Mouse (Mus musculus) lung, adult 2 months (tissue): Measurements from ENCODE around the gene 4931422A03Rik.

ENCODE experiments used
- CTCF ChIP-seq: fragments of 200-500 bp; IDR thresholded peaks from 2 replicates; pipeline ENCODE4 v1.5.1; 2011; ENCODE audit warnings: mild to moderate bottlenecking, low read length, control low read depth; ENCODE audit not compliant: insufficient read depth
- POLR2A ChIP-seq: fragments of 200-500 bp; IDR thresholded peaks from 2 replicates; pipeline ENCODE4 v1.6.1; 2011; ENCODE audit warnings: low read depth, mild to moderate bottlenecking, control low read depth, low read length, borderline replicate concordance; ENCODE audit errors: extremely low read depth

GRCm38 (mm10) chr2:103939003-103939402 is 89.2 kb downstream of the 4931422A03Rik start:
- no peak for TF ChIP-seq CTCF
- TF ChIP-seq POLR2A, result no peak
